Mouse (Mus musculus): ENCODE results near the gene Ppp1r1b. TPM values are rescaled to one million over a fixed set of nuclear protein-coding genes. Genes with fewer than 3 reads are reported as not detected.

Ppp1r1b gene
- total and polyA plus RNA-seq, 2 experiments from 2014 or later, result 16.3 to 32.1 TPM

DNA sequence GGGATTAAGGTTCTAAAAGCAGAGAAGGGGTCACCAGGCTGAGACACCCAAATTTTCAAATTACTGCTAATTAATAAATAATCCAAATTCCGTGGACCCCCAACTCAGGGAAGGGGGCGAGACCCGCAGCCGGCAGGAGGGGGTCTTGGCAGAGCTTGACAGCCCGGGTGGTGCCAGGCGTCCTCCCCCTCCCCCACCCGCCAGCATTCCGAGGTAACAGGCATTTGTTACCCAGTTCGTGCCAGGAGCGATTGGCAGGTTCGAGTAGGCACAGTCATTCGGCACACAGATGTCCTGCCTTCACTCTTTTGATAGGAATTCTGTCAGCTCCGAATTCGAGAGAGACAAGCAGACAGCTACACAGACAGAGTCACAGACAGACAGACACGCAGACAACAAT, 29.1 kb upstream of the Ppp1r1b start:
- H3K4me1 ChIP-seq (ENCODE audit: control insufficient read depth, insufficient read depth), result no peaks in the 10 kb centered on the region
- 4% methylated on average over 15 of the region's 15 CpGs for WGBS

DNA sequence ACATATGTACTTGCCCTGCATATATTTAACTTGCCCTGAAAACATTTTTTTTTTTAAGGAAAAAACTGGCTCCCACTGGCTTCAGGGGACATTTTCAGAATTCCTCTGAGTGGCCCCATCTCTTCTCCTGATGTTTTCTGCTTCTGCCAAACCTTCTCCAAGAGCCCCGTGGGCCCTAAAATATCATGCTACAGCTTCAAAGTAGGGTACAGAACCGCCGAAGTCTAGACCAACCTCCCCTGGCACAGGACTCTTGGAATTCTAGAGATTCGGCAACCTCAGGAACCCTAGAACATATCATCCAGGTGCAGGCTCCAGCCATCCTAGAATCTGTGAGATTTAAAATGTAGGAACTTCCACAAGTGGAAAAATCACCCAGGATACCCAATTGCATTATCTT, 28.7 kb upstream of the Ppp1r1b start:
- H3K27ac ChIP-seq (ENCODE audit: low read depth), result no peak overlapping the region
- 15% methylated on average over 4 of the region's 4 CpGs for whole genome bisulfite sequencing

More for the DNA sequence above, 29.1 kb upstream of the Ppp1r1b start:
- no peak for ATAC-seq (ENCODE audit: insufficient read depth, low read depth)
- no peak overlapping the region for H3K4me2 ChIP-seq (ENCODE audit: low read depth, low read length)
- H3K27ac ChIP-seq (ENCODE audit: low read depth), result no peak overlapping the region
- TF ChIP-seq EP300 (IDR thresholded peaks at IDR 0.05; ENCODE audit: low read depth) (no peak), CTCF (IDR thresholded peaks at IDR 0.05; ENCODE audit: low read depth) (no peak)
- no peak overlapping the region for H3K4me3 ChIP-seq (ENCODE audit: low read depth, low read length)
- no peaks in the 10 kb centered on the region for H3K9me3 ChIP-seq (replicated peaks; ENCODE audit: control insufficient read depth, low read length)
- no peaks in the 10 kb centered on the region for H3K36me3 ChIP-seq (replicated peaks; ENCODE audit: control insufficient read depth, insufficient read depth, low read length)
- H3K9ac ChIP-seq (replicated peaks; ENCODE audit: low read depth, low read length), result no peak overlapping the region
- DNase-seq (ENCODE audit: low spot score), result no peak
- peaks cover 87% of the 10 kb centered on the region for H3K27me3 ChIP-seq (ENCODE audit: control insufficient read depth, insufficient read depth, low read length)

DNA sequence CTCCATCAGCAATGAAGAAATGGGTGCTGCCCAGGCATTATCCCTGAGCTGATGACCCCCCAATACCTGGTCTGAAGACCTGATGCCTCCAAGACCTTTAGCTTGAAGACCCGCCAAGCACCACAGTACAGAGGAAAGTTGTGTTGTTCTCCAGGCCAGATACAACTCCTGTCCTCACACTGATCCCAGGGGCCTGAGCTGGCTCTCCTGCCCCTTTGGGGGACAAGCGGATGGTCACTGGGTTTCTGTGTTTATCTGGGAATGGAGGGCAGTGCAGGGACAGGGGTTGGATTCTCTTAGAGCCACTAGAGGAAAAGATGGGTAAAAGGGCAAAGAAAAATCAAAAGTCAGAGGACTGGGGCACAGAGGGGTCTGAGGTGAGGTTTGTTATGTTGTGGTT, 28.3 kb upstream of the Ppp1r1b start:
- TF ChIP-seq EP300 (IDR thresholded peaks at IDR 0.05; ENCODE audit: low read depth) (no peak), CTCF (IDR thresholded peaks at IDR 0.05; ENCODE audit: low read depth) (no peak)
- peaks cover 96% of the 10 kb centered on the region for H3K27me3 ChIP-seq (ENCODE audit: control insufficient read depth, insufficient read depth, low read length)
- no peak overlapping the region for H3K4me2 ChIP-seq (ENCODE audit: low read depth, low read length)
- H3K36me3 ChIP-seq (replicated peaks; ENCODE audit: control insufficient read depth, insufficient read depth, low read length), result no peaks in the 10 kb centered on the region
- ATAC-seq (ENCODE audit: insufficient read depth, low read depth) (no peak), DNase-seq (ENCODE audit: low spot score) (no peak)
- H3K9ac ChIP-seq (replicated peaks; ENCODE audit: low read depth, low read length), result no peak overlapping the region
- 8% methylated on average over 2 of the region's 2 CpGs for WGBS
- H3K4me3 ChIP-seq (ENCODE audit: low read depth, low read length), result no peak overlapping the region
- no peak overlapping the region for H3K27ac ChIP-seq (ENCODE audit: low read depth)
- no peaks in the 10 kb centered on the region for H3K9me3 ChIP-seq (replicated peaks; ENCODE audit: control insufficient read depth, low read length)
- no peaks in the 10 kb centered on the region for H3K4me1 ChIP-seq (ENCODE audit: control insufficient read depth, insufficient read depth)

More for the DNA sequence above, 28.7 kb upstream of the Ppp1r1b start:
- no peaks in the 10 kb centered on the region for H3K36me3 ChIP-seq (replicated peaks; ENCODE audit: control insufficient read depth, insufficient read depth, low read length)
- H3K4me1 ChIP-seq (ENCODE audit: control insufficient read depth, insufficient read depth), result no peaks in the 10 kb centered on the region
- H3K9ac ChIP-seq (replicated peaks; ENCODE audit: low read depth, low read length), result no peak overlapping the region
- H3K27me3 ChIP-seq (ENCODE audit: control insufficient read depth, insufficient read depth, low read length), result peaks cover 92% of the 10 kb centered on the region
- H3K4me2 ChIP-seq (ENCODE audit: low read depth, low read length), result no peak overlapping the region
- ATAC-seq (ENCODE audit: insufficient read depth, low read depth) (no peak), DNase-seq (ENCODE audit: low spot score) (no peak)
- no peaks in the 10 kb centered on the region for H3K9me3 ChIP-seq (replicated peaks; ENCODE audit: control insufficient read depth, low read length)
- H3K4me3 ChIP-seq (ENCODE audit: low read depth, low read length), result no peak overlapping the region
- TF ChIP-seq EP300 (IDR thresholded peaks at IDR 0.05; ENCODE audit: low read depth) (no peak), CTCF (IDR thresholded peaks at IDR 0.05; ENCODE audit: low read depth) (no peak)

DNA sequence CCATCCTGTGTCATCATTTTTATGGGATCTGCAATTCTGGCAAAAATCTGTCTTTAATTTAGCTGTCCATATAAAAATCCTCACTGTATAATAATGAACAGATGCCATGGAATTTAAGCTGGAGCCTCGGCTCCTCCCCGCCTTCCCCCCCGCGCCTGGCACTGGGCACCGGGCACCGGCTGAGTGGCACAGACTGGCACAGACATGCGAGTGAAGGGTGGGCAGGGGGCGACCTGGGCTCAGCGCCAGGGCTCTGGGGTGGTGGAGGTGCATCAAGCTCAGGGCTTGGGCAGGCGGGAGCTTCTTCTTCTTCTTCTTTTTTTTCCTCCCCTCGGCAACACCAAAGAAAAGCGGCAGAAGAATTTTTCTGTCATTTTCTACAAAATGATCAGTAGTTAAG, 27.8 kb upstream of the Ppp1r1b start:
- no peaks in the 10 kb centered on the region for H3K9me3 ChIP-seq (replicated peaks; ENCODE audit: control insufficient read depth, low read length)
- H3K9ac ChIP-seq (replicated peaks; ENCODE audit: low read depth, low read length), result no peak overlapping the region
- WGBS, result 12% methylated on average over 12 of the region's 12 CpGs
- no peak overlapping the region for H3K4me3 ChIP-seq (ENCODE audit: low read depth, low read length)
- DNase-seq (ENCODE audit: low spot score) (no peak), ATAC-seq (ENCODE audit: insufficient read depth, low read depth) (no peak)
- H3K4me2 ChIP-seq (ENCODE audit: low read depth, low read length), result no peak overlapping the region
- TF ChIP-seq EP300 (IDR thresholded peaks at IDR 0.05; ENCODE audit: low read depth) (no peak), CTCF (IDR thresholded peaks at IDR 0.05; ENCODE audit: low read depth) (no peak)
- no peak overlapping the region for H3K27ac ChIP-seq (ENCODE audit: low read depth)
- no peaks in the 10 kb centered on the region for H3K36me3 ChIP-seq (replicated peaks; ENCODE audit: control insufficient read depth, insufficient read depth, low read length)
- no peaks in the 10 kb centered on the region for H3K4me1 ChIP-seq (ENCODE audit: control insufficient read depth, insufficient read depth)
- peaks cover 98% of the 10 kb centered on the region for H3K27me3 ChIP-seq (ENCODE audit: control insufficient read depth, insufficient read depth, low read length)

DNA sequence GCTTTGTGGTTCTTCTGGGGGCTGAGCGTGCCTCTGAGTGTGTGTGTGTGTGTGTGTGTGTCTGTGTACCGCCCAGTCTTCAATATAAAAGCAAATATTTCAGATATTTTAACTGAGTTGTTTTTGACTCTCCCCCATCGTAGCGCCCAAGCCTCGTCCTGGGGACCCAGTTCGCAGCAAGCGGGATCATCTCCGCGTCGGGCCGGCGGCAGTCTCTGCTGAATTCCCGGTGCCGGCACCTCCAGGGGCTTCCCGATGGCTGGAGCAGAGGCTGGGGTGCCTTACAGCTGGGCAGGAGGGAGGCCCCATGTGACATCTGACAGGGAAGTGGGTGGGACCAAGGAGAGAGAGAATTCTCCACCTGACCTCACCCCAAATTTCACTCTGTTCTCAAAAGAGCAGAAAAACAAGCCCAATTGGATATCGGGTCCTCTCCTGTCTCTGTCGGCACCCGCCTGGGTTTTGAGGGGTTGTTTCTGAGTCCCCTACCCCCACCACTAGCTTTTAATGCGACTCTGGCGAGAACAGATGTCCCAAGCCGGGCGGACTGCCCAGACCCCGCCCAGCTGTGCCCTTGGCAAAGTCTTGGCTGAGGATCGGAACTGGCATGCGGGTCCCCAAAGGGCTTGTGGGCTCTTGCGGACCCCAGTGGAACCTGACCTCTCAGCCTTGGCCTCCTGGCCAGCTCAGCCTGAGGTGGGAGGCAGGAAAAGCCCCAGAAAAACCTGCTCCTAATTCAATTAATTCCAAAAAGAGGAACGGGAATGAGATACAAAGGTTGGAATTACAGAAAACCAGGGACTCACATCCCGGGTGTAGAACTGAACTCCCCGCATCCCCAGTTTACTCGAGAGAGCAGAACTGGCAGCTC, 27.2 kb upstream of the Ppp1r1b start:
- ATAC-seq (ENCODE audit: insufficient read depth, low read depth), result no peak

DNA sequence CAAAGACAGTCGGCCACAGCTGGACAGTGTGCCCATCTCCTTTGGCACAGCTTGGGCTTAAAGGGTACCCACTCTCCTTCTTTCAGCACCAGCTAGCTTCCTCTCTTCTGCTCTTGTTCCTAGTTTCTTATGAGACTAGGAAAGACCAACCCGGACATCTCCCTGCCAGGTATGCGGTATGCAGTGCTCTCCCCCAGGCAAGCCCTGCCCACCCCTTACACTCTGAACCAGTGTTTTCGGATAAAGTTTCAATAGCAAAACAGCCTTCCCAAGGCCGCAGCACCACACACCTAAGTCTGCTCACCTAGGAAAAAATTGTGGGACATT, 26.6 kb upstream of the Ppp1r1b start:
- ATAC-seq (ENCODE audit: insufficient read depth, low read depth) (no peak), DNase-seq (ENCODE audit: low spot score) (no peak)
- Histone ChIP-seq H3K9ac (replicated peaks; ENCODE audit: low read depth, low read length) (no peak overlapping the region), H3K27me3 (ENCODE audit: control insufficient read depth, insufficient read depth, low read length) (peaks cover 98% of the 10 kb centered on the region), H3K27ac (ENCODE audit: low read depth) (no peak overlapping the region), H3K9me3 (replicated peaks; ENCODE audit: control insufficient read depth, low read length) (no peaks in the 10 kb centered on the region), H3K36me3 (replicated peaks; ENCODE audit: control insufficient read depth, insufficient read depth, low read length) (no peaks in the 10 kb centered on the region), H3K4me1 (ENCODE audit: control insufficient read depth, insufficient read depth) (no peaks in the 10 kb centered on the region), H3K4me2 (ENCODE audit: low read depth, low read length) (no peak overlapping the region), H3K4me3 (ENCODE audit: low read depth, low read length) (no peak overlapping the region)
- TF ChIP-seq CTCF (IDR thresholded peaks at IDR 0.05; ENCODE audit: low read depth) (no peak), EP300 (IDR thresholded peaks at IDR 0.05; ENCODE audit: low read depth) (no peak)
- WGBS, result 7% methylated on average over 5 of the region's 5 CpGs

More for the DNA sequence above, 27.2 kb upstream of the Ppp1r1b start:
- H3K9ac ChIP-seq (replicated peaks; ENCODE audit: low read depth, low read length), result no peak overlapping the region
- H3K4me1 ChIP-seq (ENCODE audit: control insufficient read depth, insufficient read depth), result no peaks in the 10 kb centered on the region
- peaks cover 98% of the 10 kb centered on the region for H3K27me3 ChIP-seq (ENCODE audit: control insufficient read depth, insufficient read depth, low read length)
- H3K36me3 ChIP-seq (replicated peaks; ENCODE audit: control insufficient read depth, insufficient read depth, low read length), result no peaks in the 10 kb centered on the region
- TF ChIP-seq CTCF (IDR thresholded peaks at IDR 0.05; ENCODE audit: low read depth) (no peak), EP300 (IDR thresholded peaks at IDR 0.05; ENCODE audit: low read depth) (no peak)
- WGBS, result 2% methylated on average over 30 of the region's 30 CpGs
- no peaks in the 10 kb centered on the region for H3K9me3 ChIP-seq (replicated peaks; ENCODE audit: control insufficient read depth, low read length)
- no peak overlapping the region for H3K27ac ChIP-seq (ENCODE audit: low read depth)
- no peak overlapping the region for H3K4me2 ChIP-seq (ENCODE audit: low read depth, low read length)
- no peak overlapping the region for H3K4me3 ChIP-seq (ENCODE audit: low read depth, low read length)
- DNase-seq (ENCODE audit: low spot score), result no peak

Data from heart, postnatal 0 days (tissue).